Mouse (Mus musculus) C2C12 (cell line): ENCODE measurements around the gene Cpsf4l. TPM values are rescaled to one million over a fixed set of nuclear protein-coding genes. Genes with fewer than 3 reads are reported as not detected.

Source experiments
- H3K27me3 ChIP-seq: one replicate; pipeline ENCODE4 v1.6.1; 2011; ENCODE audit not compliant: control insufficient read depth, insufficient read depth, insufficient read length
- H3K36me3 ChIP-seq: one replicate; pipeline ENCODE4 v1.6.1; 2011; ENCODE audit not compliant: control insufficient read depth, insufficient read depth
- H3K4me3 ChIP-seq: one replicate; pipeline ENCODE4 v1.5.1; 2011; ENCODE audit warnings: mild to moderate bottlenecking, control low read depth; ENCODE audit not compliant: poor library complexity, insufficient read depth, severe bottlenecking
- H3K79me2 ChIP-seq: one replicate; pipeline ENCODE4 v1.6.1; 2011; ENCODE audit not compliant: control insufficient read depth, insufficient read depth
- H3K79me3 ChIP-seq: one replicate; pipeline ENCODE4 v1.6.1; 2011; ENCODE audit warnings: low read depth, control low read depth
- H3ac ChIP-seq: one replicate; pipeline ENCODE3; 2011; ENCODE audit warnings: low read depth; ENCODE audit not compliant: control insufficient read depth, insufficient read length
- CEBPB ChIP-seq: IDR thresholded peaks from one replicate; pipeline ENCODE4 v1.6.1; 2011; ENCODE audit warnings: low read depth, mild to moderate bottlenecking, control low read depth, moderate library complexity
- CTCF ChIP-seq: IDR thresholded peaks from one replicate; pipeline ENCODE4 v1.5.1; 2011; ENCODE audit not compliant: control insufficient read depth, insufficient read depth, insufficient read length
- FOSL1 ChIP-seq: IDR thresholded peaks from one replicate; pipeline ENCODE4 v1.8.0; 2011; ENCODE audit warnings: mild to moderate bottlenecking, low read length; ENCODE audit not compliant: poor library complexity, insufficient read depth, severe bottlenecking
- MAX ChIP-seq: IDR thresholded peaks from one replicate; pipeline ENCODE4 v1.6.1; 2011; ENCODE audit warnings: mild to moderate bottlenecking, control low read depth
- MYOD1 ChIP-seq: IDR thresholded peaks from one replicate; pipeline ENCODE4 v1.6.1; 2011; ENCODE audit warnings: low read depth; ENCODE audit not compliant: control insufficient read depth, insufficient read length
- MYOG ChIP-seq: IDR thresholded peaks from one replicate; pipeline ENCODE4 v1.6.1; 2011; ENCODE audit not compliant: control insufficient read depth, insufficient read length; ENCODE audit errors: extremely low read depth
- USF1 ChIP-seq: IDR thresholded peaks from one replicate; pipeline ENCODE4 v1.6.1; 2011; ENCODE audit warnings: low read depth, mild to moderate bottlenecking, control low read depth, moderate library complexity
- polyA plus RNA-seq: library from polyadenylated mRNA; unstranded; fragments of >200 nt; fragmentation: generic; extraction: Trizol; gene quantifications from one replicate; pipeline ENCODE4 v1.2.1, GENCODE M21; 2012; ENCODE audit warnings: missing spikeins

The Cpsf4l gene
- polyA plus RNA-seq, 1 experiment = not detected

GRCm38 (mm10) chr11:113752685-113753430 is 43.0 kb upstream of the Cpsf4l start:
- no peaks in the 10 kb centered on the region for H3K27me3 ChIP-seq
- no peak overlapping the region for H3K4me3 ChIP-seq
- no peak overlapping the region for H3ac ChIP-seq
- TF ChIP-seq CTCF = no peak
- TF ChIP-seq MYOG = no peak
- TF ChIP-seq CEBPB = no peak
- no peak for TF ChIP-seq FOSL1
- no peak for TF ChIP-seq MAX
- no peak for TF ChIP-seq MYOD1
- no peak for TF ChIP-seq USF1
- H3K79me3 ChIP-seq = peaks cover 11% of the 10 kb centered on the region
- no peaks in the 10 kb centered on the region for H3K36me3 ChIP-seq
- H3K79me2 ChIP-seq = peaks cover 35% of the 10 kb centered on the region

- TF ChIP-seq CTCF (no peak), CEBPB (no peak), USF1 (no peak), MAX (no peak)
- peak overlapping the region; percentile 81 for H3ac ChIP-seq
- H3K36me3 ChIP-seq = no peaks in the 10 kb centered on the region
- H3K27me3 ChIP-seq = no peaks in the 10 kb centered on the region
- H3K4me3 ChIP-seq = peak overlapping the region; percentile 57
- H3K79me3 ChIP-seq = peaks cover 17% of the 10 kb centered on the region
- H3K79me2 ChIP-seq = peaks cover 41% of the 10 kb centered on the region
Measured at GRCm38 (mm10) chr11:113752158-113752661, 42.4 kb upstream of the Cpsf4l start.

GRCm38 (mm10) chr11:113751484-113752084 is 41.8 kb upstream of the Cpsf4l start, which contains the start of gene Cdc42ep4:
Gene Cdc42ep4 (minus strand): TSS chr11:113751881.
- TF ChIP-seq USF1 (no peak), CEBPB (no peak), MYOD1 (no peak), MAX (no peak), CTCF (no peak), MYOG (no peak), FOSL1 (no peak)
- Histone ChIP-seq H3K27me3 (no peaks in the 10 kb centered on the region), H3K79me3 (peaks cover 18% of the 10 kb centered on the region), H3K36me3 (no peaks in the 10 kb centered on the region), H3ac (peak within 1 kb of the TSS; percentile 93), H3K79me2 (peaks cover 48% of the 10 kb centered on the region), H3K4me3 (peak within 1 kb of the TSS; percentile 57)

GRCm38 (mm10) chr11:113750571-113751483 is 41.0 kb upstream of the Cpsf4l start:
- Histone ChIP-seq H3ac (peak overlapping the region; percentile 93), H3K4me3 (peak overlapping the region; percentile 57), H3K36me3 (no peaks in the 10 kb centered on the region), H3K79me3 (peaks cover 18% of the 10 kb centered on the region), H3K27me3 (no peaks in the 10 kb centered on the region), H3K79me2 (peaks cover 55% of the 10 kb centered on the region)
- TF ChIP-seq MAX (no peak), MYOG (no peak), MYOD1 (no peak), FOSL1 (no peak), CTCF (peak; percentile 47), CEBPB (no peak), USF1 (no peak)

- Histone ChIP-seq H3ac (peak overlapping the region; percentile 28), H3K79me2 (peaks cover 61% of the 10 kb centered on the region), H3K36me3 (no peaks in the 10 kb centered on the region), H3K27me3 (no peaks in the 10 kb centered on the region), H3K4me3 (peak overlapping the region; percentile 57), H3K79me3 (peaks cover 18% of the 10 kb centered on the region)
- TF ChIP-seq CEBPB (no peak), CTCF (no peak), USF1 (no peak), MAX (no peak), MYOD1 (no peak), FOSL1 (no peak), MYOG (no peak)
Measured at GRCm38 (mm10) chr11:113749749-113750351, 40.0 kb upstream of the Cpsf4l start.
